Mouse (Mus musculus) small intestine, adult 2 months (tissue): ENCODE results near the gene Kctd20.

Experiments
- CTCF ChIP-seq: fragments of 200-500 bp; IDR thresholded peaks from 2 replicates; pipeline ENCODE4 v1.5.1; 2012; ENCODE audit warnings: low read depth, mild to moderate bottlenecking, control low read depth, inconsistent platforms, low read length, moderate library complexity, mixed read lengths; ENCODE audit not compliant: insufficient replicate concordance, insufficient read length; ENCODE audit errors: extremely low read depth
- POLR2A ChIP-seq: fragments of 200-500 bp; IDR thresholded peaks from 2 replicates; pipeline ENCODE4 v1.6.1; 2012; ENCODE audit warnings: low read depth, mild to moderate bottlenecking, control low read depth, inconsistent platforms, low read length, moderate library complexity

DNA sequence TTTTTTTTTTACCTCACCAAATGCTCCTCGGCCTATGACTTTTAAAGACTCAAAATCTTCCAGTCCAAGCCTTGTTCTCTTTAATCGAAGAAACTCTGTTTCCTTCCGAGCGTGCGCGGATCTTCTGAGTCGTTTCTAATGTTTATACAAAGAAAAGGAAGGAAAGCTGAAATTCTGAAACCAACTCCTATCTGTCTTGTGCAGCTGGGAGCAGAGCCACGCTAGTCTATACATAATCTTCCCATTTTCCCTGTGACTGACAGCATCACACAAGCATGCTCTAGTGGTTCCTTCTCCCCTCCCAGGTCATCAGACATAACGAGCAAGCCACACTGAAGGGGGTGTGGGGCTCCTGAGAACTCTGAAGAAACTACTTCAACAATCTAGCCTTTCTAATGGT is 39.5 kb downstream of the Kctd20 start:
- no peak for TF ChIP-seq POLR2A
- TF ChIP-seq CTCF: no peak
